Mouse (Mus musculus) liver, adult (tissue): ENCODE data around the gene Ascl2.

ENCODE experiments used
- GATA4 ChIP-seq: IDR thresholded peaks from 2 replicates; pipeline ENCODE4 v1.6.1; 2014; ENCODE audit warnings: mild to moderate bottlenecking, low read length; ENCODE audit not compliant: insufficient replicate concordance

Ascl2 gene

GRCm38 (mm10) chr7:142968809-142969511 lies at the start of gene Ascl2:
Gene Ascl2 (minus strand): TSS chr7:142969264.
- no peak for TF ChIP-seq GATA4

GRCm38 (mm10) chr7:143017181-143017580 lies 48.1 kb upstream of the Ascl2 start:
- TF ChIP-seq GATA4: no peak

GRCm38 (mm10) chr7:143016424-143017142 lies 47.5 kb upstream of the Ascl2 start:
- no peak for TF ChIP-seq GATA4

- peak; percentile 56; the same call in 1 of the 2 replicates for TF ChIP-seq GATA4
Observed at GRCm38 (mm10) chr7:143015755-143016423, 46.8 kb upstream of the Ascl2 start.

DNA sequence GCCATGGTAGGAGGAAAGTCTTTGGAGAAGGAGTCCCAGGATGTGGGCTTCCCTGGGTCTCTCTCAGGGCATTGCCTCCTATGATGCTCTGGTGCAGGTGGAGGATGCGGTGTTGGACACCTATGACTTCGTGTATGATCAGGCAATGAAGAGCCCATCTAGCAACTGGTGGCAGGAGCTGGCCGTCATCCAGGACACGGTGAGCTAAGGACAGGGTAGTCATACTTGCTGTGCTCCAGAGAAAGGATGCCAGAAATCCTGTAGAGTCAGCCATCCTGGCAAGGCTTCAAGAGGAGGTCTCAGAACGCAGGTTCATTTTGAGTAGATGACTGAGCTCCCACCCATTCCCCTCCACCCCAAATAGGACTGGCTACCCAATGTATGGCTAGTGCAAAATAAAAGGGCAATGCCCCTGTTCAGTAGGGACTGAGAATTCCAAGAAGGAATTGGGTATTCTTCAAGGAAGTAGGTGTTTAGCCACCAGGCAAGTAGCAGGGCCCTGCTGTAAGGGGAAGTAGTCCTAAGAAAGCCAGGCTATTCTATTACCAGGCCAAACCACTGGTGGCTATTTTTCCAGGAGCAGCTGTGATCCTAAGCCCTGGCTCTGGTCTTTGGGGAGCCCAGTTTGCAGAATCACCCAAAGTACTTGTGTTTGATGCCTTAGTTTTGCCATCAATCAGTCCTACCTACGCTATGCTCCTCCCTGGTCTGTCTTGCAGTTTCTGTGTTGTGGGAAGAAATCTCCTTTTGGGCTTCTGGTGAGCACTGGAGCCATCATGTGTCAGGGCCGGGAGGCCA lies 46.0 kb upstream of the Ascl2 start:
- TF ChIP-seq GATA4: no peak

DNA sequence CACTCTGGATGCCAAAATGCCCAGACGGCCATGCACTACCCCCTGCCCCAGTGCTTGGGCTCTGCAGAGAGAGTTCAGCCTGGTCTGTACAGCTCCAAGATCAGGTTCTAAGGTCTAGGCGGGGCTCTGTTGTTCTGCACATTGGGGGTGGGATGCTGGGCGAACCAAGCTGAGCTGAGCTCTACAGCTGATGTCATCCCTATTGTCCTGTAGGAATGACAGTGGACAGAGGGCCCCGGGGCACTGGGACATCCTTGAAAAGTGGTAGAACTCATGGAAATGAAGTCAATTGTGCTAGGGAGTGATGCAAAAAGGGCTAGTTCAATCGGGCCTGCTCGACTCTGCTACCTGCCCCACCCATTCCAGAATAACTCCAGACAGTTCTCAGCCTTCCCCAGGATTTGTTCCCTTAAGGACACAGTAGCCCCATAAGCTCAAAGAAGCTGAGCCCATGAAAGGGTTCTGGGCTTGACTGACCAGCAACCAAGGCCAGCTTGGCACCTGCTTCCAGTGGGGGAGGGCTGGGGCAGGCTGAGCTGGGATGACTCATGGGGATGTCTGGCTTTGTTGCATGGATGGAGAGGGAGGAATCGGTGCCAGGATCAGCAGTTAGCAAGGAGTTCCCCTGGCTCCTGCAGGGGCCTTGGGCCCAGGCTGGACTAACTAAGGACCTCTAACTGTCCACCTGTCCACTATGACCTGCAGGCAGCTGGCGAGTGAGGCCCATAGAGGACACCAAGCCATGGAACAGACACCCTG lies 44.5 kb upstream of the Ascl2 start:
- TF ChIP-seq GATA4: no peak

- no peak for TF ChIP-seq GATA4
Observed at GRCm38 (mm10) chr7:143012230-143012875, 43.3 kb upstream of the Ascl2 start.

DNA sequence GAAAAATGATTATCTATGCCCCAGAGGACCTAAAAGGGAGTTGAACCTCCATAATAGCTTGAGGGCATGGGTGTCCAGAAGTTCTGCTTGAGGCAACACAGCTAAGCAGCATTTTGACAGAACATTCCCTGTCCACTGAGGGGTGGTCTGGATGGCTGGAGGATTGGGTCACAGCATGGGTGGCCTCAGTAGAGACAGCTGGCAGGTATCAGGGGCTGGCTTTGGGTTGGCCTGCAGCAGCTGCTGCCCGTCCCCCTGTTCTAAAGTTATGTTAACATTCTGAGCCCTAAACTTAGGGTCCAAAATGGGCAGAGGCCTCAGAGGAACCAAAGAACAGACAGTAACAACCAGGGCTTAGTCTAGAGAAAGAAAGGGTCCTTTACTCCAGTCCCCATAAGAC lies 42.2 kb upstream of the Ascl2 start:
- TF ChIP-seq GATA4: no peak

DNA sequence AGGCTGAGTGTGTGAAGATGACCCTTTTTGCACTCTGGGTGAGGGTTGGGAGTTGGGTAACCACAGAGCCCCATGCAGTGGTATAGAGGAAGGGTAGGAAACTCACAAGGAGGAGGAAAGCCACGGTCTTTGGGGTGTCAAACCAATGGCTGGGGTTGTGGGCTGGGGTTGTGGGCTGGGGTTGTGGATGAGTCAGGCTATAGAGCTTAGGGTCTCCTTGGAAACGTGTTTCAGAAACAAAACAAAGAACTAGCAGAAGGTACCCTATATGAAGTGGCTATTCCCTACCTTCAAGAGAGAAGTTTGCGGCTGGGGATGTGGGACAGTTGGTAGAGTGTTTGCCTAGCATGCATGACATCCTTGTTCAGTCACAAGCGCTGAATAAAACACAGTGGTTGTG lies 40.9 kb upstream of the Ascl2 start:
- TF ChIP-seq GATA4: no peak

- TF ChIP-seq GATA4: no peak
Observed at GRCm38 (mm10) chr7:143008996-143009665, 40.1 kb upstream of the Ascl2 start.

DNA sequence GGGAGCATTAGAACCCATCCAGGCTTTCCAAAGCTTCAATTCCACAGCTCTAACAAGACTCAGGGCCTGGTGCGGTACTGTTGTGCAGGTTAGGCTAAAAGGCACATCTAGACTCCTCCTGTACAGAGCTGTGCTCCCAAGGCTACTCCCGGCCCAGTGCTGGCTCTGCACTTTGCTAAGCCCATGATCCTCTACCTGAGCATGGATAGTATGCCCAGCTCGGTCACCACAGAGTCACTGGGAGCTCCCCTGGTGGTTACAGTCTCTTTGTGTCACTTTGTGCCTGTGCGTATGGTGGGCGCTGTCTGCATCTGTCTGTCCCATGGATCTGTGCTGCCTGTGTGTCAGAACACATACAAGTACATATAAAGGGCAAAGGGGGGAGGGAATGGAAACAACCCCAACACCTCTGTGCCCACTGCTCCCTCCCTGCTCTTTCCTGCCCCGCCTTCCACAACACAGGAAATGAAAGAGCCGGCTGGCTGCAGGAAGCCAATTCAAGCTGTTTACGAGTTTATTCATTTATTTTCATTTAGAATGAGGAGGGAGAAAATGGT lies 39.4 kb upstream of the Ascl2 start:
- TF ChIP-seq GATA4: no peak

DNA sequence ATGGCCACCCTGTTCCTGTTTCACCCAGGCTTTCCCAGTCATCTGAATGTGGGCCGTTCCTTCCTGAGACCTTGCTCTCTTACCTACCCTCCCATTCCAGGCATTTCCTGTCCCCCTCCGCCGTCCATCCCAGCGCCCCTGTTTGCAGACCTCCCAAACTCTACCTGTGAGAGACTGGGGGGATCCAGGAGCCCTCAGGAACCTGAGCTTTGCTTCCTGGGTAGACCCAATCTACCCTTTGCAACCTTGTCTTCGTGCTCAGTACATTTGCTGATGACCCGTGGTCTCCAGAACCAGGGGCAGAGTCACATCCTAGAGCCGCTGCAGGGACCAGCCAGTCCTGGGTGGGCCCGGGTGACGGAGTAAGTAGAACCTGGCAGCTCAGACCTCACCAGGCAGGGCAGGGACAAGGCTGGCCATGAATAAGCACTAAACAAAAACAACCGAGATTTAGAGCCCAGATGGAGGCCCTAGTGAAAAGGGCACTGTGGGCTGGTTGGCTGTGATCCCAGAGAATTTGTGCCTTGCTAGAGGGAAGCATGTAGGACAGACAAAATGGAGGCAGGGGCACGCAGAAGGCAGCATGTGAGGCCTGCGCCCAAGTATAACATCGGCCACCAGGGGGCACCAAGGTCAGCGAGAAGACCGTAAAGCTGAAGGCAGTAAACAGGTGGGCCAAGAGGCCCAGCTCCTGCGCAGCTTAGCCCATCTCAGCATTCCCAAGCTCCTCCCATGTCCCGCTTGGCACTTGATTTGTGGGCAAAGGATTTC lies 38.7 kb upstream of the Ascl2 start:
- no peak for TF ChIP-seq GATA4
